Mouse (Mus musculus) WW6 (cell line): Measurements from ENCODE around the gene Akap7.
"Not testable (repeated sequence)": the region's sequence is repeated elsewhere in the genome, so short reads cannot be mapped to it uniquely, and the experiment has no call there.

ENCODE experiments used
- DNase-seq: peaks from one replicate; pipeline ENCODE4 v3.0.0-alpha.2; 2013; ENCODE audit warnings: low read depth, low spot score

Gene Akap7

GRCm38 (mm10) chr10:25192180-25193073 is 115.2 kb downstream of the Akap7 start:
- no peak for DNase-seq

- no peak for DNase-seq
Measured at GRCm38 (mm10) chr10:25191166-25191565, 116.5 kb downstream of the Akap7 start.

- not testable (repeated sequence) for DNase-seq
Measured at GRCm38 (mm10) chr10:25186240-25186639, 121.4 kb downstream of the Akap7 start.

GRCm38 (mm10) chr10:25185691-25186090 is 122.0 kb downstream of the Akap7 start:
- no peak for DNase-seq

GRCm38 (mm10) chr10:25184819-25185603 is 122.7 kb downstream of the Akap7 start:
- DNase-seq, result no peak

- no peak for DNase-seq
Measured at GRCm38 (mm10) chr10:25183271-25183670, 124.4 kb downstream of the Akap7 start.

GRCm38 (mm10) chr10:25179030-25179429 is 128.6 kb downstream of the Akap7 start:
- no peak for DNase-seq

GRCm38 (mm10) chr10:25177270-25177669 is 130.4 kb downstream of the Akap7 start:
- no peak for DNase-seq

GRCm38 (mm10) chr10:25174872-25175271 is 132.8 kb downstream of the Akap7 start:
- no peak for DNase-seq

GRCm38 (mm10) chr10:25167365-25168194 is 140.1 kb downstream of the Akap7 start:
- DNase-seq, result no peak

- DNase-seq, result not testable (repeated sequence)
Measured at GRCm38 (mm10) chr10:25163510-25163909, 144.2 kb downstream of the Akap7 start.

GRCm38 (mm10) chr10:25161701-25162100 is 146.0 kb downstream of the Akap7 start:
- no peak for DNase-seq

GRCm38 (mm10) chr10:25158651-25159050 is 149.0 kb downstream of the Akap7 start:
- DNase-seq, result no peak

GRCm38 (mm10) chr10:25157339-25157738 is 150.3 kb downstream of the Akap7 start:
- DNase-seq, result no peak

GRCm38 (mm10) chr10:25154225-25154624 is 153.4 kb downstream of the Akap7 start:
- no peak for DNase-seq

GRCm38 (mm10) chr10:25151172-25151800 is 156.4 kb downstream of the Akap7 start:
- no peak for DNase-seq

GRCm38 (mm10) chr10:25145851-25146250 is 161.8 kb downstream of the Akap7 start:
- no peak for DNase-seq

GRCm38 (mm10) chr10:25144787-25145761 is 162.6 kb downstream of the Akap7 start:
- no peak for DNase-seq

GRCm38 (mm10) chr10:25141781-25142180 is 165.9 kb downstream of the Akap7 start:
- DNase-seq, result no peak

GRCm38 (mm10) chr10:25140155-25140755 is 167.4 kb downstream of the Akap7 start:
- no peak for DNase-seq
